Mouse (Mus musculus) intestine, embryonic 16.5 days (tissue): ENCODE results near the gene Vav2. TPM values are rescaled to one million over a fixed set of nuclear protein-coding genes. Genes with fewer than 3 reads are reported as not detected.
A peak's percentile ranks its signal among the peaks of the same experiment; 100 is the strongest.

Experiments
- ATAC-seq: fragments of 200-750 bp; cut with Nextera tagmentation; 2 replicates; pipeline ENCODE4 v1.8.0; 2017; ENCODE audit warnings: moderate TSS enrichment, moderate library complexity
- H3K27ac ChIP-seq: fragments of 300-500 bp; sonication (generic); 2 replicates; pipeline ENCODE4 v1.5.1; 2014; ENCODE audit warnings: mild to moderate bottlenecking, low read length
- H3K27me3 ChIP-seq: fragments of 300-500 bp; sonication (generic); replicated peaks from 2 replicates; pipeline ENCODE4 v1.6.1; 2014; ENCODE audit warnings: low read length, control low read depth, mixed read lengths; ENCODE audit not compliant: control insufficient read depth, insufficient read depth
- H3K36me3 ChIP-seq: fragments of 300-500 bp; sonication (generic); 2 replicates; pipeline ENCODE4 v1.6.1; 2014; ENCODE audit warnings: low read length, control low read depth; ENCODE audit not compliant: control insufficient read depth, insufficient read depth
- H3K4me1 ChIP-seq: fragments of 300-500 bp; sonication (generic); 2 replicates; pipeline ENCODE4 v1.6.1; 2014; ENCODE audit warnings: low read length, control low read depth, mixed read lengths; ENCODE audit not compliant: control insufficient read depth, insufficient read depth
- H3K4me2 ChIP-seq: fragments of 300-500 bp; sonication (generic); 2 replicates; pipeline ENCODE4 v1.6.1; 2014; ENCODE audit warnings: low read depth, low read length, control low read depth
- H3K4me3 ChIP-seq: fragments of 300-500 bp; sonication (generic); 2 replicates; pipeline ENCODE4 v1.5.1; 2014; ENCODE audit warnings: mild to moderate bottlenecking, low read length
- H3K9ac ChIP-seq: fragments of 300-500 bp; sonication (generic); 2 replicates; pipeline ENCODE4 v1.6.1; 2014; ENCODE audit warnings: low read depth, low read length
- H3K9me3 ChIP-seq: fragments of 300-500 bp; sonication (generic); 2 replicates; pipeline ENCODE4 v1.6.1; 2016; ENCODE audit warnings: low read length, control low read depth; ENCODE audit not compliant: control insufficient read depth
- WGBS: fragments of 180-500 bp; shearing (Covaris S2); extraction: QIAGEN DNeasy Blood & Tissue Kit; methylation state at CpG from one replicate; pipeline ENCODE4 v1.1.7; 2014; 5-methylcytosine and 5-hydroxymethylcytosine counted together
- polyA plus RNA-seq: library from polyadenylated mRNA; unstranded; fragments of >200 nt; fragmentation: Nextera tagmentation; extraction: Ambion mirVana; gene quantifications from 2 replicates; pipeline ENCODE4 v1.2.1, GENCODE M21; 2015

Gene Vav2
- polyA plus RNA-seq, 1 experiment from 2014 or later: 4.8 TPM

DNA sequence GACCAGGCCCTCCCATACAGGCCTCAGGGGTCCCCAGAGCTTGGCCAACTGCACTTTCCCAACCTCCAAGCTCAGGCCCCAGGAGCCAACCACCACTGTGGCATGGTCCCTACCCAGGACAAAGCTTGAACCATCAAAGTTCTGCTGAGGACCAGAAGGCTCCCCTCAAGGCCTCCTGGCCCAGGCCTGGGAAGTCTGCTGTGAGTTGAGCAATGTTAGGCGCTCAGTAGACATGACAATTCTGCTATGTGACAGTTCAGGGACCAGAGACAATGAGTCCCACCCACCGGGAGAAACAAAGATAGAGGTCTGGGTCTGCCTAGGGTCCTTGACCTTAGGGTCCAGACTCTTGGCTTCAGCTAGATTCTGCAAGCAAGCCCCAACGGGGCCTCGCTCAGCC is 98.9 kb downstream of the Vav2 start:
- Histone ChIP-seq H3K4me1 (peaks cover 48% of the 10 kb centered on the region), H3K27ac (no peak overlapping the region; the same call in 1 of the 2 replicates)

DNA sequence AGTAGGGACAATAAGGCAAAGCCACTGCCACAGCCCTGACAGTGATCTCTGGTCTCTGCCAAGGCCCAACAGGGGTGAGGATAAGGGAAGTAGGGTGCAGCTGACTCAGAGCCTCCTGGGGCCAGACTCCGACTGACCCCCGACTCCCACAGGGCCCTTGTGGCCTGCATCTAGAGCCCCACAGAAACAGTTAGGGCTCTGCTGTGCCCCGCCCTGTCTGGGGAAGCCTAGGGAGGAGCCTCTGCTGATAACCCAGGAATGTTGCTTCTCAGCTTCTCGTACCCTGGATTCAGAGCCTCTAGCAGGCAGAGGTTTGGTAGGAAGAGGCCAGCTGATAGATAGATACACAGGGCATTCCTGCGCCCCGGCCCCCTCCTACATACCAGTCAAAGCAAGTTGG is 99.8 kb downstream of the Vav2 start:
- no peak overlapping the region for H3K4me3 ChIP-seq
- no peak overlapping the region for H3K27ac ChIP-seq
- WGBS: 45% methylated on average over 6 of the region's 6 CpGs
- H3K4me1 ChIP-seq: peaks cover 54% of the 10 kb centered on the region
- H3K27me3 ChIP-seq: no peaks in the 10 kb centered on the region
- peak; percentile 78 for ATAC-seq
- H3K9me3 ChIP-seq: no peaks in the 10 kb centered on the region
- H3K4me2 ChIP-seq: no peak overlapping the region
- no peak overlapping the region for H3K9ac ChIP-seq
- no peaks in the 10 kb centered on the region for H3K36me3 ChIP-seq

More for the DNA sequence above, 98.9 kb downstream of the Vav2 start:
- H3K27me3 ChIP-seq: no peaks in the 10 kb centered on the region
- no peaks in the 10 kb centered on the region for H3K36me3 ChIP-seq
- peak; percentile 22; the same call in 1 of the 2 replicates for ATAC-seq
- WGBS: 67% methylated on average over 4 of the region's 4 CpGs
- no peak overlapping the region for H3K4me3 ChIP-seq
- H3K9me3 ChIP-seq: no peaks in the 10 kb centered on the region
- no peak overlapping the region for H3K4me2 ChIP-seq
- no peak overlapping the region for H3K9ac ChIP-seq

DNA sequence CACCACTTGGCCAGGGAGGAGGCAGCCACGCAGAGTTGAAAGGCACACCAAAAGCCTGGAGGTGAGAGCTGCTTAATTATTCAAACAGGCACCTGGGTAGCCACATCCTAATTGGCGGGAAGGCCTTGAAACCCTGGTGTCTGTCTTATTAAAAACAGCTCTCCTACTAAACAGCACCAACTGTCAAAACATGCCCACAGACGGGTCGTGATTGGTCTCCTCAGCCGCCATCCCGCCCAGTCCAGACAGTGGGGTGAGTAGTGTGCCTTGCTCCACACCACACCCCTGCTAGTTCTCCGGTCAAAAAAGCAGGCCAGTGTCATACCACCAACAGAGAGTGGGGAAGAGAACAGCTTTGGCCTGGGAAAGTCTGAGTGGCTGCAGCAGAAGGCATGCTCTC is 100.5 kb downstream of the Vav2 start:
- H3K27ac ChIP-seq: no peak overlapping the region
- H3K9me3 ChIP-seq: no peaks in the 10 kb centered on the region
- no peaks in the 10 kb centered on the region for H3K27me3 ChIP-seq
- H3K4me1 ChIP-seq: peaks cover 61% of the 10 kb centered on the region
- no peaks in the 10 kb centered on the region for H3K36me3 ChIP-seq
- 68% methylated on average over 7 of the region's 7 CpGs for WGBS
- ATAC-seq: no peak
- H3K4me3 ChIP-seq: no peak overlapping the region
- no peak overlapping the region for H3K9ac ChIP-seq
- H3K4me2 ChIP-seq: no peak overlapping the region

DNA sequence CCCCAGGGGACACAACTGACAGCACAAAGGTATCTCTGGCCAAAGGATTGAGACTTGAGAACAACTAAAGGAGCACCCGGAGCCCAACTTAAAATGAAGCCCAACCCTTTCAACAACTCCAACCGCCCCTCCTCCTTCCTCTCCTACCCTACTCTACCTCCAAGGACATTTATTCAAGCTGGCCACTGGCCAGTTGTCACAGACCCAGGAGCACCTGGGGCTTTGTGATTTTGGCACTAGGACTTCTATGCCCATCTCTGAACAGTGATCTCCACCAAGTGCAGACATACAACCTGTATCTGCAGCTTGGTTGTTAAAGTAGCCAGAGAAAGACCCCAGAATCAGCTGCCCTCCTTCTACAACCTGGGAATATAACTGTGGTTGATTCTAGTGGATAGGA is 102.1 kb downstream of the Vav2 start:
- Histone ChIP-seq H3K27ac (no peak overlapping the region), H3K4me1 (peaks cover 62% of the 10 kb centered on the region), H3K4me2 (no peak overlapping the region), H3K9ac (no peak overlapping the region), H3K36me3 (no peaks in the 10 kb centered on the region), H3K27me3 (no peaks in the 10 kb centered on the region), H3K4me3 (no peak overlapping the region), H3K9me3 (no peaks in the 10 kb centered on the region)
- no peak for ATAC-seq
- WGBS: 41% methylated on average over 2 of the region's 2 CpGs

DNA sequence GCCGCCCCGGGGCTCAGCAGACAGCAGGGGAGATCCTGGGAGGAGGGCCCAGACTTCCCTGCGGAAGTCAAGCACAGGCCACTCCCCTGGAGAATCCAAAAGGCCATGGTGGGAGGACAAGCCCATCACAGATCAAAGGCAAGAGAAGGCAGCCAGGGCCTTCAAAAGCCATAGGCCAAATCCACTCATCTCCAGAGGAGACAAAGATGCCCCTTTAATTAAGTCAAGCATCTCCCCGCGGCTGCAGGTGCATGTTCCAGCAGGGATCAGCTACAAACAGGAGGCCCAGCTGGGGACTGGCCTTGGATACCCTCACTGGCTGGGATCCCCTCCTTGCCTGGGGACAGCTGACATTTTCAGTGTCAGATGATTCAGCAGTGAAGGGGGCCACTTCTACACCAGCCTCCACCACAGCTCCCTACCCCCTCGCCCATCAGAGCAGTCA is 105.4 kb downstream of the Vav2 start:
- no peaks in the 10 kb centered on the region for H3K27me3 ChIP-seq
- H3K27ac ChIP-seq: no peak overlapping the region
- 39% methylated on average over 6 of the region's 6 CpGs for WGBS
- no peak overlapping the region for H3K4me2 ChIP-seq
- no peak overlapping the region for H3K9ac ChIP-seq
- H3K4me1 ChIP-seq: peaks cover 36% of the 10 kb centered on the region
- H3K36me3 ChIP-seq: no peaks in the 10 kb centered on the region
- H3K4me3 ChIP-seq: no peak overlapping the region
- no peaks in the 10 kb centered on the region for H3K9me3 ChIP-seq
- no peak for ATAC-seq

DNA sequence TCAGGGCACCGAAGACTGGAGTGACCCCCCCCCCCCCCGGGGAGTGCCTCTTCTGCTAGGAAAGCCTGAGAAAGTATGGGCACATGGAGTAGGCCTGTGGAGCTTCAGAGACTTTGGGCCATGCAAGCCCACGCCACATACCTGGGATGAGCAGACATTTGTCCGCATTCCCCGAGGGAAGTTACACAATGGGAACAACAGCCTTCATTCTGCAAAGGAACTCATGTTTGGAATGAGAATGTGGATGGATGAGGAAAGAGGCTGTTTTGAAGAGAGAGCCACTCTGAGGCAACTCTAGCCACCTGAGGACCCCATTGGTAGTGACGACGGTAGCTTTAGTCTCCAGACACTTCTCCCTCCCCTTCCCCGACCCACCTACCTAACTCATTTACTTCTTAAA is 106.0 kb downstream of the Vav2 start:
- Histone ChIP-seq H3K9me3 (no peaks in the 10 kb centered on the region), H3K36me3 (no peaks in the 10 kb centered on the region), H3K9ac (no peak overlapping the region), H3K27ac (no peak overlapping the region), H3K27me3 (no peaks in the 10 kb centered on the region), H3K4me3 (no peak overlapping the region), H3K4me1 (peaks cover 32% of the 10 kb centered on the region), H3K4me2 (no peak overlapping the region)
- ATAC-seq: no peak
- 67% methylated on average over 8 of the region's 8 CpGs for WGBS

DNA sequence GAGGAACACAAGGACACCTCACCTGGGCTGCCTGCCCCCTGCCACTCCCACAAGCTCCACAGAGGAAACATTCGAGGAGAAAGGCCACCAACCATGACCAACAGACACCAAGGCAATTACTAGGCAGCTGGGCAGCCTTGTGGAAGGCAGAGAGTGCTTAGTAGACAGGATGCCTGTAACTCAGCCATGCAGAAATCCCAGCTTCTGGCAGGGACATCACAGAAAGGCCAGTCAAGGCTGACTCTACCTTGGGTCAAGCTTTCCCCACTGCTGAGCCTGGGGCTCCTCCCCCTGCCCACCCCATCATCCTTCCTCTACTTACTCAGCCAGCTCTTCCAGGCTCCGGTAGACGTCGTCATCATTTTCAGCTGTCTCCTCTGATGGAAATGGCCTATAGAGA is 108.2 kb downstream of the Vav2 start:
- H3K4me3 ChIP-seq: no peak overlapping the region
- no peaks in the 10 kb centered on the region for H3K27me3 ChIP-seq
- no peak overlapping the region for H3K4me2 ChIP-seq
- 67% methylated on average over 4 of the region's 4 CpGs for WGBS
- no peaks in the 10 kb centered on the region for H3K9me3 ChIP-seq
- no peak for ATAC-seq
- H3K27ac ChIP-seq: no peak overlapping the region
- no peak overlapping the region for H3K9ac ChIP-seq
- H3K36me3 ChIP-seq: no peaks in the 10 kb centered on the region
- H3K4me1 ChIP-seq: peaks cover 22% of the 10 kb centered on the region

DNA sequence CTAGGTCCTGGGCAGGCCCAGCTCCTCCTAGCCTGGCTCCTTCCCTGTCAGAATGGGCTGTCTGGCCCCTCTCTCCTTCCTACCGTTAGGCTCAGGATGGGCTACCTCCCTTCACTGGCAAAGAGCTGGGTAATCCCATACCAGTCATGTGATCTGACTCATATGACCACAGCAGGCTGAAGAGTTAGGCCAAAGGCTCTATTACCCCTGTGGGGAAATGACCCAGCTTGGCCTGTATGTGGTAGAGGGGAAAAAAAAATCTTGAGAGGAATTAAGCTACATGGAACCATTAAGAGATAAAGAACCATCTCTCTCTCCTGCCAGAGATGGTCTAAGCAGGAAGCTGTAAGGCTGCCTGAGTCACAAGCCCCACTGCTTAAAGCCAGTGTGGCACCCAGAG is 108.6 kb downstream of the Vav2 start:
- 24% methylated on average over 1 of the region's 1 CpGs for WGBS

DNA sequence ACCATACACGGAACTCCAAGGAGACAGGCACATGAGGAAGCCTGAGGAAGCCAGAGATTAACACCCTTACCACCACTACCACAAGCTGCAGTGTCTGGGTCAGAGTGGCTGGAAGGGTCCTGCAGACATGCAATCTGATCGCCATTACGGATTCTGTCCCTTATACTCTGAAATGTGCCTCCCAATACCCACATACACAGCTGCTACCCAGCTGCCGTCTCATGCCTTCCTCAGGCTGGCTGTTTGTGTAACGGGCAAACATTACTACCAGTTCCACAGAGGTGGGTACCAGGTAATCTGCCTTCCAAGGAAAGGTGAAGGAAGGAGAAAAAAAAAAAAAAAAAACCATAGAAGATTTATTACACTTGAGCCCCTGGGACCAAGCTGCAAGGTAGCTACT is 110.7 kb downstream of the Vav2 start:
- H3K9me3 ChIP-seq: no peaks in the 10 kb centered on the region
- H3K27me3 ChIP-seq: no peaks in the 10 kb centered on the region
- no peak overlapping the region for H3K27ac ChIP-seq
- H3K36me3 ChIP-seq: no peaks in the 10 kb centered on the region
- no peak overlapping the region for H3K4me3 ChIP-seq
- no peak overlapping the region for H3K9ac ChIP-seq
- no peak for ATAC-seq
- H3K4me2 ChIP-seq: no peak overlapping the region
- 77% methylated on average over 5 of the region's 5 CpGs for WGBS
- H3K4me1 ChIP-seq: peaks cover 8% of the 10 kb centered on the region

More for the DNA sequence above, 108.6 kb downstream of the Vav2 start:
- no peak overlapping the region for H3K4me2 ChIP-seq
- H3K4me3 ChIP-seq: no peak overlapping the region
- H3K4me1 ChIP-seq: peaks cover 19% of the 10 kb centered on the region
- H3K9ac ChIP-seq: no peak overlapping the region
- ATAC-seq: no peak
- no peaks in the 10 kb centered on the region for H3K27me3 ChIP-seq
- no peak overlapping the region for H3K27ac ChIP-seq
- H3K9me3 ChIP-seq: no peaks in the 10 kb centered on the region
- H3K36me3 ChIP-seq: no peaks in the 10 kb centered on the region

DNA sequence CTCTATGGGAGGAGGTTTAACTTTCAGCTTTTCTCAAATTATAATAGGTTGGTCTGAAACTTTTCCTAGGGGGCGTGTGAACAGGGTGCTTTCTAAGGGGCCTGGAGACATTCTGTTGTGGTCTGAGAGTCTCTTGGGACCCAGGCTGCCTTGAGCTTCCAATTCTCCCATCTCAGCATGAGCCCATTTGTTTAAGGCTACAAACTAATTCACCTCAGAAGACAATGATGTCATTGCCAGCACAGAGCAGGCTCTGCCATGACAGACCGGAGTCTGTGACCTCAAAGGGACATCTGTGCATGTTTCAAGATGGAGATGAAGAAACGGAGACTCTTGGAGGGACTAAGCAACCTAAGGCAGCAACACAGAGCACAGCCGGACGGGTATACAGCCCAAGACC is 112.6 kb downstream of the Vav2 start:
- H3K27me3 ChIP-seq: no peaks in the 10 kb centered on the region
- no peak overlapping the region for H3K4me3 ChIP-seq
- WGBS: 83% methylated on average over 5 of the region's 5 CpGs
- H3K4me1 ChIP-seq: peaks cover 8% of the 10 kb centered on the region
- H3K9me3 ChIP-seq: no peaks in the 10 kb centered on the region
- H3K27ac ChIP-seq: no peak overlapping the region
- no peak overlapping the region for H3K4me2 ChIP-seq
- H3K9ac ChIP-seq: no peak overlapping the region
- no peaks in the 10 kb centered on the region for H3K36me3 ChIP-seq
- ATAC-seq: no peak
